Mouse (Mus musculus) c-Kit-positive CD71-positive TER-119-positive erythroid progenitor cells, embryonic 14.5 days (primary cell): Measurements from ENCODE around the gene Pds5b.
A peak's percentile ranks its signal among the peaks of the same experiment; 100 is the strongest.
"Not testable (repeated sequence)": the region's sequence is repeated elsewhere in the genome, so short reads cannot be mapped to it uniquely, and the experiment has no call there.

Experiments
- DNase-seq: peaks from one replicate; pipeline ENCODE4 v3.0.0-alpha.2; 2013; ENCODE audit warnings: low spot score

The Pds5b gene

DNA sequence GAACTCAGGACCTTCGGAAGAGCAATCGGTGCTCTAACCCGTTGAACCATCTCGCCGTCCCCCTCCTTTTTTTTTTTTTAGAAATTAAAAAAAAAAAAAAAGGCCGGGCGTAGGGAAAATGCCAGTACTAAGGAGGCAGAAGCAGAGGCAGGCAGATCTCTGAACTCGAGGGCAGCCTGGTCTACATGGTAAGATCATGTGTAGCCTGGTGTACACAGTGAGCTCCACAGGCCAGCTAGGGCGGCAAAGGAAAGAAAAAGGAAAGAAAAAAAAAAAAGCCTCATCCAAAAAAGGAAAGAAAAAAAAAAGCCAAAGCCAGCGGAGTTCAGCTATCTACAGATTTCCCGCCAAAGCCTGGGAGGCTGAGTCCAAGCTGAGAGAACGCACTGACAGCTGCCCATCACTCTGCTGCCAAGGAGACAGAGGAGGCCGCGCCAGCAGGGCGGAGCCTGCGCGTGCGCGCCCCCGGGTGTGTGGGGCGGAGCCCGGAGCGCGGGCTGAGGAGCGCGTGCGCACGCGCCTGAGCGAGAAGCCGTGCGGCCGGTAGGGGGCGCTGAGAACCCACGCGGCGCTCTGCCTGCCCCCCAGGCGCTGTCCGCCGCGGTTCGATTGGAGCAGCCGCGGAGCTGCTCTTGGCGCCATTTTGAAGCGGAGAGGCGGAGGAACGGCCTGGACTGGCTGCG lies at the start of gene Pds5b:
Gene Pds5b, plus strand, starts transcription at position 587 of the 683 bp plus-strand sequence.
- peak; percentile 95 for DNase-seq

DNA sequence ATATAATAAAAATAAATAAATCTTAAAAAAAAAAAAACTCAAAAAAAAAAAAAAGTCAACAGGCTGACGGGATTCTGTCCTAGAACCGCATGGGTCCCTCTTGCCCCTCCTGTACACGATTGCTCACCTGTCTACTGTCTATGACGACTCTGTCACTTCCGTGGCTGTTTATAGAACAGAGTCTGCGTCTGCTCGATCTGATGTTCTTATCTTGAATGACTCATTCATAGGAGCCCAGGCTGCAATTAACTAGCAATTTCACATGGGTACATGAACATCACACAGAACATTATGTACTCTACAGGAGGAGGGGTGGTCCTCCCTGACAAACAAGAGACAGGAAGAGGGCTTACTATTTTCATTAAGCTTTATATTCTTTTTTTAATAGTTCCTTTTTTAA lies 48.0 kb upstream of the Pds5b start:
- no peak for DNase-seq

DNA sequence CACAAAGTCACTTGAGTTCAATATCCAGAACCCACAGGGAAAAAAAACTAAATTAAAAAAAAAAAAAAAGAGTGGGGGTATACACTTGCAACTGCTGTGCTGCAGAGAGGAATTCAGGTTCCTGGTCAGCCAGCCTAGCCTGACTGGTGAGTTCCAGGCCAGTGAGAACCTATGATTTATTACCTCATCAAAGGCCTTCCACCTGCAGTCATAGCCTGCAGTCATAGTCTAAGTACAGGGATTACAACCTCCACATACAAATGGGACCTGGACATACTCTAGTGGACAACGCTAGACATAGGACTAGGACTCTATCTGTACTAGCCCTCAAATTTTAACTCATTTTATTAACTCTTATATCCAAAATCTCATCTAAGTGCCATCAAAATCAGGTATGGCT lies 44.3 kb upstream of the Pds5b start:
- DNase-seq, result no peak

DNA sequence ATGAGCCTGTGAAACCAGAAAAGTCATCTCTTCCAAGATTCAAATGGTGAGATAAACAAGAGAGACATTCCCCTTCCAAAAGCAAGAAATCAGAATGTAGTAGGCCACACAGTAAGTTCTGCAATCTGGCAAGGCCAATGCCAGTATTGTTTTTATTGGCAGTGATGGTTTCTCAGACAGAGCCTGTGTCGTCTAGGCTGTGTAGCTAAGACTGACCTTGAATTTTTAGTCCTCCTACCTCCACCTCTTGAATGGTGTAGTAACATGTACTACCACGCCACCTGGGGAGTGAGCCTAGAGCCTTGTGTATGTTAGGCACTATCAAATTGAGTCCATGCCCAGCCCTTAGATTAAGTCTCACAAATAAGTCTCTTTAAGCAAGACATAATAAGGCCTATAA lies 43.8 kb upstream of the Pds5b start:
- no peak for DNase-seq

DNA sequence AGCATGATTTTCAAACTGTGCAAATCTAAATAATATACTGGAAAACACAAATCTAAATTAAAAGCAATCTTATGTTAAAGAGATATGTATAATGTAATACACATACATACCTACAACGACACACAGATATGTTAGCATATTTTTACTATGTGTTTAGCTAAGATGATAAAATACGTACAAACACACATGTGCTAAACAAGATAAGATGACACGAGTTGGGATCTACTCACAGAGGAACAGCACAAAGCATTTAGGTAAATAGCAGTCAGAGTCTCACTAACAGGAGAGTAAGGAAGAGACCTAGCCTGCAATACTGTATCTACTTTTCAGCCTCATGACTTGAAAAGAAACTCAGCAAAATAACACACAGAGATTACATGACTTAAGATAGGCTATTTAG lies 32.1 kb upstream of the Pds5b start:
- DNase-seq, result peak; percentile 62

DNA sequence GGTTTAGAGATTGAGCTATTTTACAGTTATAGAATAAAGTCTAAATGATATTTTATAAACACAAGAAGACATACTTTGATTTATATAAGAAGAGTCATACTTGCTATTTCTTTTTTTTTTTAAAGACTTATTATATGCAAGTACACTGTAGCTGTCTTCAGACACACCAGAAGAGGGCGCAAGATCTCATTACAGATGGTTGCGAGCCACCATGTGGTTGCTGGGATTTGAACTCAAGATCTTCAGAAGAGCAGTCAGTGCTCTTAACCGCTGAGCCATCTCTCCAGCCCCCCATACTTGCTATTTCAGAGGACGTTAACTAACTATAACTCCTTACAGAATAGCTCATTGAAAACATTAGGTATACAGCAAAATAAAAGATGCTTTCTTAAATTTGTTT lies 30.1 kb upstream of the Pds5b start:
- DNase-seq, result not testable (repeated sequence)

DNA sequence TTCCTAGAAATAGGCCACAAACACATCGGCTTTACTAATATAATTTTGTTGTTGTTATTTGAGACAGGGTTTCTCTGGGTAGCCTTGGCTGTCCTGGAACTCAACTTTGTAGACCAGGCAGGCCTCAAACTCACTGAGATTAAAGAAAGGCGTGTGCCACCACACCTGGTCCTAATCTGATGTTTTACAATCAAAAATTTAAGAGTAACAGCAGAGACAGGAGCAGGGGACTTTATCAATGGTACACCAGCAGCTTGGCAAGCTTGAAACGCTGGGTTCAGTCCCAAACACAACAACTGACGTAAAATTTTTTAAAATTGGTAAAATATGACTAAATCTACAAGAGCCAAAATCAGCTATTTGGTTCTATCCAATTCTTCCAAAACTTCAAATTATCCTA lies 28.6 kb upstream of the Pds5b start:
- peak; percentile 38 for DNase-seq

DNA sequence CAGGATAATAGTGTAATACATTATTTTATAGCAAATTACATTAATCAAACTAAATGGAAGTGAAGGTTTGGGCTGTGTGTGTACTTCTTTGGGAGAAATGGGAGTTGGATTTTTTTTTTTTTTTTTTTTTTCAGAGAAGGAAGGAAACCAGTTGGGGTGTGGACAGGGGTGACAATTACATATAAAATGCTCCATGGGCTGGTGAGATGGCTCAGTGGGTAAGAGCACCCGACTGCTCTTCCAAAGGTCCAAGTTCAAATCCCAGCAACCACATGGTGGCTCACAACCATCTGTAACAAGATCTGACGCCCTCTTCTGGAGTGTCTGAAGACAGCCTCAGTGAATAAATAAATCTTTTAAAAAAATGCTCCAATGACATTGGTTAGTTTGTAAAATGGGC lies 21.0 kb upstream of the Pds5b start:
- no peak for DNase-seq

DNA sequence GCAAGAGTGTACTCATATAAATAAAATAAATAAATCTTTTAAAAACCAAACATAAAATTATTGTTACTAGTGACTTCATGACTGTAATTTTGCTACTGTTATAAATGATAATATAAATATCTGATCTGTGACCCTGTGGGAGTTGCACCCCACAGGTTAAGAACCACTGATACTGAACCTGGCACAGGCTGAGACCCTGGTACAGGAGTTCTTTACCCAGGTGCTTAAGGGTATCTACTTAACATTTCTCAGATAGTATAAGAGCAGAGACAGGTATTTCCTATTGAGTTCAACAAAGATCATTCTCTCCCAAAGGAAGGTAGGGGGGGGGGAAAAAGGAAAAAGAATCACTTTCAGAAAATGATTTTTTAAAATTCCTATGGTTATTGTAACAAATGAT lies 19.0 kb upstream of the Pds5b start:
- DNase-seq, result no peak

DNA sequence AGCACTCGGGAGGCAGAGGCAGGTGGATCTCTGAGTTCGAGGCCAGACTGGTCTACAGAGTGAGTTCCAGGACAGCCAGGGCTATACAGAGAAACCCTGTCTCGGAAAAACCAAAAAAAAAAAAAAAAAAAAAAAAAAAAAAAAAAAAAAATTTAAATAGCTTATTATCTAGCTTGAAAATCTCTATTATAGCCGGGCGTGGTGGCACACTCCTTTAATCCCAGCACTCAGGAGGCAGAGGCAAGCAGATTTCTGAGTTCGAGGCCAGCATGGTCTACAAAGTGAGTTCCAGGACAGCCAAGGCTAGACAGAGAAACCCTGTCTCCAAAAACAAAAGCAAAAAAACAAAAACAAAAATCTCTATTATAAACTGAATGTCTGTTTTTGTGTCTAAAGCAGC lies 14.1 kb upstream of the Pds5b start:
- not testable (repeated sequence) for DNase-seq

DNA sequence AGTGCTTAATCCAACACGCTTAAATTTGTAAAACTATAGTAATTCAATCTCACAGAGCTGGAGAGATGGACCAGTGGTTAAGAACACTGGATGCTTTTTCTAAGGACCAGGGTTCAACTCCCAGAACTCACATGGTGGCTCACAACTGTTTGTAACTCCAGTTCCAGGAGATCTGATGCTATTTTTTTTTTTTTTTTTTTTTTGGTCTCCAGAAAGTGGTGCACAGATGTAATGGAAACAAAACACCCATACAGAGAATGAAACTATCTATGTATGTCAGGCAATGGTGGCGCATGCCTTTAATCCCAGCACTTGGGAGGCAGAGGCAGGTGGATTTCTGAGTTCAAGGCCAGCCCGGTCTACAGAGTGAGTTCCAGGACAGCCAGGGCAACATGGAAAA lies 13.2 kb upstream of the Pds5b start:
- not testable (repeated sequence) for DNase-seq

DNA sequence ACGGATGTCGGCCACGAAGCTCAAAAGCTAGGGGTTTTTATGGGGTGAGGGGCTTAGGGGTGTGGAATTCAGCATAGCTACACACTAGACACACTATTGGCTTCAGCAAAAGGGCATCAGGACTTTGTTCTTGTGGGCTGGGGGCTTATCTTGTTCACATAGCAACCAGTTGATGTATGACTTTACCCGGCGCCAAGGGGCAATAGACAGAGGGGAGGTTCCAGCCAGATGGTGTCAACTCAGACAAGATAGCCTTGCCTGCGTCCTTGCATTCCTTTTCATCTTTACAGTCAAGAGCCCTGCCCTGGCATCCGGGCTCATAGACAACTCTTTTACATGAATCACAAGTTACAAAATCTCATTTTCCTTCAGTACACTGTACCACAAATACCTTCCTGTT lies 9.6 kb upstream of the Pds5b start:
- DNase-seq, result not testable (repeated sequence)

DNA sequence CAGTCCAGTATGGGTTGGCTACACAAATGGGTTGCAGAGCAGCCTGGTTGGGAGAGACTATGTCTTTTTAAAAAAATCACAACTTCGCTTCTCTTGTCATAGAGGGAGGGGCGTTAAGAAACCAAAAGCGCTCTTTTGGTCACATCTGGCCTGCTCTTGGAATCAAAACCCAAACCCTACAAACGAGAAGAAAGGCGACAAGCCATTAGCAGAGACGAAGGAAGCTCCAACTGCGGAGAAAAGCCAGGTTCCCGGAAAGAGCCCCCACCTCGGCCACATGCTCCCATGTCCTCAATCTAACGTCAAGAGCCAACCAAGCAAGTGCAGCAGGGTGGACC lies 8.8 kb upstream of the Pds5b start:
- no peak for DNase-seq

DNA sequence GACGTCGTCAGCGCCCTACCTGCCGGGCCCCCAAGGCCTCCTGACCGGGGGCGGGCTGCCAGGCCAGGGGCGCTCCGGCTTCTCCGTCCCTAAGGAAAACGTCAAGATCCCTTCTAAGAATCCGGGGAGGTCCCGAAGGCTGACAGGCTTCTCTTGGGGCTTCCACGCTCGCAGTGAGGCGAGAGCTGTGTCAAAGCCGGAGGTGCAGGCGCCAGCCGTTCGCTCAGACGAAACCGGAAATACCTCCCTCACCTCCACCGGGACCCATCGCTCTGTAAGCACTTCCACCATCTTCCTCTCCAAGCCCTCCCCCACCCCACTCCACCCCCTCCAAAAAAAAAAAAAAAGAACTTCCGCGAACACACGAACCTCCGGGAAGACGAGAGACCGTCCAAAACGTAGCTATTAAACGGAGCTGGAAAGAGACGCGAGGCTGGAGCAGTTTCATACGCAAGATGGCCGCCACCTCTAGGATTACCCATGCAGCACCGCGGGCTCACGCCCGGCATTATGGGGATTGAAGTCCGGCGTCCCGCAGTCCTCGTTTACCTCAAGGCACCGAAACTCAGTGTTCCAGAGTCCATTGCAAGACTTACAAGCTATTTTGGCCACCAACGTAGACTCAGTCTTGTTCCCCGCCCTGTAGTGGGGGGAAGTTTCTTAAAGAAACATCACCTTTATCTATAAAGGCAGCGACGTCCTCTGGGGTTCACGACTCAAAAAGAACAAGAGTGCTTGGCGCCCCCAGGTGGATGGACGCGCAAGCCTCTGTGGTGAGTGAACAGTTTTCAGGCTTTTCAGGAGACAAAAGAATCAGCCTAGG lies 8.2 kb upstream of the Pds5b start:
- peak; percentile 96 for DNase-seq

DNA sequence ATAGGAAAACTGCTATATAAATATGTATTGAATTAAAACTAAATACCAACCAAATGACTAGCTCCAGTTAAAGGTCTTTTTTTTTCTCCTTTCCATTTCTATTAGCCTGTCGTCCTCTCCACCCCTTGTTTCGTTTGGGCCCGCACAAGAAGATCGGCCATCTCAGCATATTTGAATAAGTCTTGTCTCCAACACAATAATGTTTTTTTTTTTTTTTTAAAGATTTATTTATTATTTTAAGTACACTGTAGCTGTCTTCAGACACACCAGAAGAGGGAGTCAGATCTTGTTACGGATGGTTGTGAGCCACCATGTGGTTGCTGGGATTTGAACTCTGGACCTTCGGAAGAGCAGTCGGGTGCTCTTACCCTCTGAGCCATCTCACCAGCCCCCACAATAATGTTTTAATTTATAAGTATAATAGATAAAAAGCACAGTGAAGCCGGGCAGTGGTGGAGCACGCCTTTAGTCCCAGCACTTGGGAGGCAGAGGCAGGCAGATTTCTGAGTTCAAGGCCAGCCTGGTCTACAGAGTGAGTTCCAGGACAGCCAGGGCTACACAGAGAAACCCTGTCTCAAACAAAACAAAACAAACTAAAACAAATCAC lies 7.3 kb upstream of the Pds5b start, which contains the start of gene N4bp2l2:
Gene N4bp2l2, minus strand, starts transcription at position 51 of the 607 bp plus-strand sequence.
- not testable (repeated sequence) for DNase-seq

DNA sequence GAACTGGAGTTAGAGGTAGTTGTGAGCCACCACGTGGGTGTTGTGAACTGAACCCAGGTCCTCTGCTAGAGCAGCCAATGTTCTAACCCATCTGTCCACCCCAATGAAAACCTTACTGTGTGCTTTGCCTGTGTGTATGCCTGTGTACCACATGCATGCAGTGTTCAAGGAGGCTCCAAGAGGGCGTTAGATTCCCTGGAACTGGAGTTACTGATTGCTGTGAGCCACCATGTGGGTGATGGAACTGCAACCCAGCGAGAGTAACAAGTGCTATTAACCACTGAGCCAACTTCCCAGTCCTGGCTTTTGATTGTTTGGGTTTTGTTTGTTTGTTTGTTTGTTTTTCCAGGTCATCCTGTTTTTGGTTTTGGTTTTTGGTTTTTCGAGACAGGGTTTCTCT lies 4.8 kb upstream of the Pds5b start:
- DNase-seq, result no peak

DNA sequence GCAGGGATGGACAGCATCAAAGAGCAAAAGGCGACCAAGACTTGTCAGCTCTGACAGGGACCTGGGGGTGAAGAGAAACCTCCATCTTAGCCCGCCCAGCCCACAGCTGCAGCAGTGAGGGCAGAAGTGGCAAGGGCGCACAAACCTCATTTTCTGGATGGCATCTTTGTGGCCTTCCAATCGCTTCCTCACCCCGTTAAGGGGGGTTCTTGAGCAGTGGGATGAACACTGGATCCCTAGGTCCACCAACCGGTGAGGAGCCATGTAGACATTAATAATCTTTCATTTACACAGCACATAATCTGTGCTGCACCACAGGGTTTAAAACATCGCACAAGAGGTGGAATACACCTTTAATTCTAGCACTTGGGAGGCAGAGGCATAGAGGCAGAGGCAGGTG lies 1.2 kb upstream of the Pds5b start:
- DNase-seq, result no peak

DNA sequence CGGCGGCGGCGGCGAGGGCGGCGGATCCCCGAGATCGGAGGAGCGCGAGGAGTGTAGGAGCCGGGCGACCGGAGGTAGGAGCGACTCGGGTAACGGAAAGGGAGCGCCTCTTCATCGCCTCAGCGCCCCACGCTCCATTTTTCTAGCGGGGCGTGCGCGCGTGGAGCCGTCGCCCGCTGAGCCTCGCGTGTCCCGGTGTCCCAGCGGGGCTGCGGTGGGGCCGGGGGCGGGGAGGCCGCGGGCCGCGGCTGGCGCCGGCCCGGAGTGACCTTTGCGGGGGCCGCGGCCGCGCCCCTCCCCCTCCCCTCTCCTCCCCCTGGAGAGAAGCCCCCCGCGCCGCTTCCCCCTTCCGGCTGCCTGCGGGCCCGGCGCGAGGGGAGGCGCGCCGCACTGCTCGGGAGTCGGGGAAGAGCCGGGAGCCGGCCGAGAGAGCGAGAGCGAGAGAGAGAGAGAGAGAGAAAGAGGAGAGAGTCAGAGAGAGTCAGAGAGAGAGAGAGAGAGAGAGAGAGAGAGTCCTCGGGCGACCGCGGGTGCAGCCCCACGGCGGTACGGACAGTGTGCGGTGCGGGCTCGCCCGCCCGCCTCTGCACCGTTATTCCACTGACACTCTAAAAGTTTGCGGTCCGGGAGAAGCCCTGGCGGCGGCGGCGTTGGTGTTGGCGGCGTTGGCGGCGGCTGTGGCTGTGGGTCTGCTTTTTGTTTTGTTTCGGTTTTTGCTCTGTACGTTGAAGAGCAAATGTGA lies 512 bp downstream of the Pds5b start:
- DNase-seq, result peak; percentile 28

DNA sequence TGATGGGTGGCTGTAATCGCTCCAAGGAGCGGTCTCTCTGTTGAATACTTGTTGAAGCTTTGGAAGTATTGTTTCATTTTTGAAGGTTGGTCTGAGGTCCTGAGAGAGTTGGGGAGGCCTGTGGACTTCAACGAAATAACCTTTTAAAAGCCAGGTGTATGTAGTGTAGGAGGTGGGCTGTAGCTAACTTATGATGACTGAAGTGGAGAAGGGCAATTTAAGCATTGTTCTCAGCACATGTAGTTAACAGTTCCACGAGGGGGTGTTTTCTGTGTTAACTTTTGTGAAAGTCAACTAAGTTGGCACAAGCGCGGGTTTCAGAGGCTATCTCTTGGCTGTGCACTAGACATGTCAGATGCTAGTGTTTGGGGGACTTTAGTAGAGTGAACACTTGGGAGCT lies 1.3 kb downstream of the Pds5b start:
- DNase-seq, result peak; percentile 17

DNA sequence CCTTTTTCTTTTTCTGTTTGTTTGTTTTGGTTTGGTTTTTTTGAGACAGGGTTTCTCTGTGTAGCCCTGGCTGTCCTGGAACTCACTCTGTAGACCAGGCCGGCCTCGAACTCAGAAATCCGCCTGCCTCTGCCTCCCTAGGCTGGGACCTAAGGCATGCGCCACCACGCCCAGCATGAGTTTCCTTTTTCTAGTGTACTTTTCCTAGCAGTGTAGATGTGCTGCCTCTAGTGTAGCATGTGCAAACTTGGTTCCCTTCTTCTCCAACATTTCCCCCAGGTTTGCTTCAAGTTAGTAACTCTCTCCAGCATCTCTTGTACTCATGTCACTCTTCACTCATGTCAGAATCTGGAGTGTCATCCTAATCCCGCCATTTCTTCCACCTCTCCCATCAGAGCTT lies 9.3 kb downstream of the Pds5b start:
- DNase-seq, result not testable (repeated sequence)

DNA sequence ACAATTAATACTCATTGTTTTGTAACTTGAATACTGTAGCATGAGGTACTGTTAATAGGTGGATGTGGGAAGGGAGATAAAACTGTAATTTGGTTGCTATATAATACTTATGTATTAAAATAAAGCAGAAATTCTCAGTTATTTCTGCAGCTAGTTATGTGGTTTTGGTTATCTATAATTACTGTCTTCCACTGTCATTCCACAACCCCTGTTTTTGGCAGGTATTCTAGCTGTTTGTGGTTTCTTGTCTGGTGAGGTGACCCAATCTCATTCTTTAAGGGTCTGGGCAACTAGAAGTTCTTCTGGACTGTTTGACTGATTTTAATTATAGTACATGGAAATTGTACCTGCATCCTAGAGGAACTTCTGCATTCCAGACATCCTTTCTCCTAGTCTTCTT lies 17.1 kb downstream of the Pds5b start:
- DNase-seq, result no peak

DNA sequence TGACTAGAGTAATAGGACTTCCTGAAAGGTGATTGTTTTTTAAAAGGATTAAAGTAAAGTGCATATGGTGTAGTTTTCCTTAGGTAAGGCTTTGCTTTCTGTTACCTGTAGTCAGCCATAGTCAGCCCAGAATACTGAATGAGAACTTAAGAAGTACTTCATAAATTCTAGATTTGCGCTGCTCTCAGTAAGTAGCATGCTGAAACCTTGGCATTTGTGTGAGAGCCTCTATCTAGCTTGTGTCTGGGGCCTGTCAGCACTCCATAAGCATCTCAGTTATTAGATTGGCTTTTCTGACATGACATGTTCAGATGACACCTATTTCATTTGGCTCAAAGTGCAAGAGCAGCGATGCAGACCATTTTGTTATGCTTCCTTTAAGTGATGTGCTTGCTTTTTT lies 19.7 kb downstream of the Pds5b start:
- no peak for DNase-seq

DNA sequence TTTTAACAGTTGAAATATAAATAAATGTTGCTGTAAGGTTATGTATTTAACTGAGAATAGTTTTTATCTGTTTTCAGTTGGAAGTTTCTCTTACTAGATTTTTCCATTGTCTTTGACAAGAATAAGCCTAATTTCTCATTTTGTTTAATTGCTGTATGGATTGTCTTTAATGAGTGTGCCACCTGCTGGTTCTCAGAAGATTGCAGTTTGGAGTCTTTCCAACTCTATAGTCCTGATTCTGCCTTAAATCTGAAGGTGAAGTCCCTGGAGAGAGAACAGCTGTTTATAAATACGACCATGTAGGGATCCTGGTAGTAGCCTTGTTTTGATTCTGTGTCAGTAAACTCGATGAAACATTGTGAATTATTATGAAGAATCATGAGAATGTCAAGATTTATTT lies 29.2 kb downstream of the Pds5b start:
- peak; percentile 30 for DNase-seq
